Mouse (Mus musculus): Measurements from ENCODE around the gene Tfap2e. TPM values are rescaled to one million over a fixed set of nuclear protein-coding genes. Genes with fewer than 3 reads are reported as not detected.

Gene Tfap2e
- total RNA-seq, 2 experiments from 2014 or later: not detected

- intact Hi-C loops (cut with DNase I): loop anchor here (2.0 to 5.0 kb wide), 3 partner anchors 40 to 86 kb away; no protein-coding TSS in a partner anchor
- peak in 1 of 2 experiments; percentile 44 for DNase-seq (ENCODE audit: low spot score in 2 of 2)
These were observed 16.6 kb upstream of the Tfap2e start for GRCm38 (mm10) chr4:126752608-126753141.

GRCm38 (mm10) chr4:126752024-126752607 lies 16.1 kb upstream of the Tfap2e start:
- intact Hi-C loops (cut with DNase I): loop anchor here (2.0 to 5.0 kb wide), 3 partner anchors 40 to 87 kb away; no protein-coding TSS in a partner anchor
- DNase-seq (ENCODE audit: low spot score in 2 of 2): peak in 1 of 2 experiments; percentile 45

- DNase-seq (ENCODE audit: low spot score in 2 of 2): peak in 1 of 2 experiments; percentile 53
- intact Hi-C loops (cut with DNase I): loop anchor here (2.0 to 5.0 kb wide), 3 partner anchors 41 to 87 kb away; no protein-coding TSS in a partner anchor
These were observed 15.6 kb upstream of the Tfap2e start for GRCm38 (mm10) chr4:126751556-126752023.

- DNase-seq (ENCODE audit: low spot score in 2 of 2): no peak
- intact Hi-C loops (cut with DNase I): loop anchor here (5.0 kb wide), 2 partner anchors 41 to 71 kb away; no protein-coding TSS in a partner anchor
These were observed 15.0 kb upstream of the Tfap2e start for GRCm38 (mm10) chr4:126750863-126751555.

GRCm38 (mm10) chr4:126750046-126750683 lies 14.1 kb upstream of the Tfap2e start:
- intact Hi-C loops (cut with DNase I): loop anchor here (5.0 kb wide), 2 partner anchors 42 to 72 kb away; no protein-coding TSS in a partner anchor
- peak; percentile 68 to 70 for DNase-seq (ENCODE audit: low spot score in 2 of 2)

GRCm38 (mm10) chr4:126749553-126749952 lies 13.5 kb upstream of the Tfap2e start:
- peak; percentile 55 to 60 for DNase-seq (ENCODE audit: low spot score in 2 of 2)
- intact Hi-C loops (cut with DNase I): no loop called here

- no peak for DNase-seq (ENCODE audit: low spot score in 2 of 2)
- intact Hi-C loops (cut with DNase I): no loop called here
These were observed 12.3 kb upstream of the Tfap2e start for GRCm38 (mm10) chr4:126748381-126748780.

- intact Hi-C loops (cut with DNase I): no loop called here
These were observed 10.3 kb upstream of the Tfap2e start for GRCm38 (mm10) chr4:126746194-126746840.

GRCm38 (mm10) chr4:126745506-126746193 lies 9.6 kb upstream of the Tfap2e start:
- intact Hi-C loops (cut with DNase I): no loop called here
- DNase-seq (ENCODE audit: low spot score in 2 of 2): peak; percentile 49 to 57

More at GRCm38 (mm10) chr4:126746194-126746840, 10.3 kb upstream of the Tfap2e start:
- no peak for DNase-seq (ENCODE audit: low spot score in 2 of 2)

GRCm38 (mm10) chr4:126744831-126745230 lies 8.8 kb upstream of the Tfap2e start:
- intact Hi-C loops (cut with DNase I): loop anchor here (5.0 kb wide), 1 partner anchor 188 kb away; the partner anchor contains the start of gene Clspn
- no peak for DNase-seq (ENCODE audit: low spot score in 2 of 2)

- DNase-seq (ENCODE audit: low spot score in 2 of 2): no peak
- intact Hi-C loops (cut with DNase I): loop anchor here (5.0 kb wide), 1 partner anchor 186 kb away; the partner anchor contains the start of gene Clspn
These were observed 7.7 kb upstream of the Tfap2e start for GRCm38 (mm10) chr4:126743713-126744112.

GRCm38 (mm10) chr4:126742976-126743375 lies 6.9 kb upstream of the Tfap2e start:
- DNase-seq (ENCODE audit: low spot score in 2 of 2): no peak
- intact Hi-C loops (cut with DNase I): loop anchor here (5.0 kb wide), 1 partner anchor 186 kb away; the partner anchor contains the start of gene Clspn

GRCm38 (mm10) chr4:126741448-126741847 lies 5.4 kb upstream of the Tfap2e start:
- intact Hi-C loops (cut with DNase I): loop anchor here (1.0 to 5.0 kb wide), 2 partner anchors 141 to 184 kb away; partner anchors contain the start of gene Clspn
- peak; percentile 75 to 87 for DNase-seq (ENCODE audit: low spot score in 2 of 2)

- DNase-seq (ENCODE audit: low spot score in 2 of 2): no peak
- intact Hi-C loops (cut with DNase I): loop anchor here (5.0 kb wide), 1 partner anchor 183 kb away; the partner anchor contains the start of gene Clspn
These were observed 4.1 kb upstream of the Tfap2e start for GRCm38 (mm10) chr4:126739966-126740676.

GRCm38 (mm10) chr4:126735382-126736000 lies 549 bp downstream of the Tfap2e start:
- DNase-seq (ENCODE audit: low spot score in 2 of 2): no peak
- intact Hi-C loops (cut with DNase I): no loop called here

- intact Hi-C loops (cut with DNase I): no loop called here
These were observed 1.2 kb downstream of the Tfap2e start for GRCm38 (mm10) chr4:126734700-126735381.

More at GRCm38 (mm10) chr4:126734700-126735381, 1.2 kb downstream of the Tfap2e start:
- DNase-seq (ENCODE audit: low spot score in 2 of 2): no peak
